Mouse (Mus musculus): Measurements from ENCODE around the gene Slit3.

GRCm38 (mm10) chr11:35593146-35594034 is 472.4 kb downstream of the Slit3 start:
- TF ChIP-seq CTCF (conservative IDR thresholded peaks at IDR 0.05 in 1 of 2, IDR thresholded peaks at IDR 0.05 in 1 of 2; ENCODE audit: low read depth in 2 of 2, low read length in 2 of 2) (peak in 1 of 2 experiments; percentile 2; a peak in 1 of 4 replicates), EP300 (IDR thresholded peaks at IDR 0.05; ENCODE audit: low read length) (no peak)
